Mouse (Mus musculus): ENCODE measurements around the gene Ints6l. TPM values are rescaled to one million over a fixed set of nuclear protein-coding genes. Genes with fewer than 3 reads are reported as not detected.

The Ints6l gene
- total RNA-seq, 1 experiment = 7.8 TPM

GRCm38 (mm10) chrX:56464906-56465305 lies 10.2 kb downstream of the Ints6l start:
- in situ Hi-C loops (cut with MboI; ENCODE audit: low sequenced_read_pairs in 2 of 2, unreplicated experiment in 2 of 2) = no loop called here
- no peak for DNase-seq (ENCODE audit: low read depth, low spot score)
- no peak for TF ChIP-seq ZC3H11A (IDR thresholded peaks at IDR 0.05; ENCODE audit: borderline replicate concordance, low read depth, low read length)
- no peak for TF ChIP-seq CHD2 (IDR thresholded peaks at IDR 0.05; ENCODE audit: low read depth, low read length)
- TF ChIP-seq ZNF384 (IDR thresholded peaks at IDR 0.05; ENCODE audit: low read depth, low read length) = no peak
- TF ChIP-seq MAFK (IDR thresholded peaks at IDR 0.05; ENCODE audit: insufficient read depth, low read depth, low read length) = no peak
- TF ChIP-seq HCFC1 (IDR thresholded peaks at IDR 0.05; ENCODE audit: borderline replicate concordance, insufficient read depth, low read length) = no peak
- Histone ChIP-seq H3K9ac (ENCODE audit: insufficient read depth, low read depth, low read length, poor library complexity, severe bottlenecking) (no peak overlapping the region), H3K4me1 (ENCODE audit: control insufficient read depth in 2 of 2, insufficient read depth in 2 of 2, low read length in 2 of 2, poor library complexity in 1 of 2) (no peaks in the 10 kb centered on the region), H3K36me3 (ENCODE audit: control insufficient read depth, insufficient read depth, low read length, poor library complexity, severe bottlenecking) (no peaks in the 10 kb centered on the region), H3K27ac (ENCODE audit: insufficient read depth, low read depth, low read length, poor library complexity, severe bottlenecking) (no peak overlapping the region), H3K4me3 (ENCODE audit: insufficient read depth in 1 of 2, low read depth in 1 of 2, low read length in 2 of 2, poor library complexity in 1 of 2, severe bottlenecking in 1 of 2) (no peak overlapping the region), H3K9me3 (ENCODE audit: control insufficient read depth, insufficient read depth, low read depth, low read length) (no peaks in the 10 kb centered on the region)

GRCm38 (mm10) chrX:56467688-56468087 lies 13.0 kb downstream of the Ints6l start:
- no peak for DNase-seq (ENCODE audit: low read depth, low spot score)

GRCm38 (mm10) chrX:56468422-56468821 lies 13.8 kb downstream of the Ints6l start:
- in situ Hi-C loops (cut with MboI; ENCODE audit: low sequenced_read_pairs in 2 of 2, unreplicated experiment in 2 of 2) = no loop called here
- Histone ChIP-seq H3K27ac (ENCODE audit: insufficient read depth, low read depth, low read length, poor library complexity, severe bottlenecking) (no peak overlapping the region), H3K36me3 (ENCODE audit: control insufficient read depth, insufficient read depth, low read length, poor library complexity, severe bottlenecking) (no peaks in the 10 kb centered on the region), H3K9me3 (ENCODE audit: control insufficient read depth, insufficient read depth, low read depth, low read length) (no peaks in the 10 kb centered on the region), H3K9ac (ENCODE audit: insufficient read depth, low read depth, low read length, poor library complexity, severe bottlenecking) (no peak overlapping the region), H3K4me1 (ENCODE audit: control insufficient read depth in 2 of 2, insufficient read depth in 2 of 2, low read length in 2 of 2, poor library complexity in 1 of 2) (no peaks in the 10 kb centered on the region), H3K4me3 (ENCODE audit: insufficient read depth in 1 of 2, low read depth in 1 of 2, low read length in 2 of 2, poor library complexity in 1 of 2, severe bottlenecking in 1 of 2) (no peak overlapping the region)
- no peak for DNase-seq (ENCODE audit: low read depth, low spot score)
- TF ChIP-seq ZNF384 (IDR thresholded peaks at IDR 0.05; ENCODE audit: low read depth, low read length) (no peak), ZC3H11A (IDR thresholded peaks at IDR 0.05; ENCODE audit: borderline replicate concordance, low read depth, low read length) (no peak), MAFK (IDR thresholded peaks at IDR 0.05; ENCODE audit: insufficient read depth, low read depth, low read length) (no peak), HCFC1 (IDR thresholded peaks at IDR 0.05; ENCODE audit: borderline replicate concordance, insufficient read depth, low read length) (no peak), CHD2 (IDR thresholded peaks at IDR 0.05; ENCODE audit: low read depth, low read length) (no peak)

More at GRCm38 (mm10) chrX:56467688-56468087, 13.0 kb downstream of the Ints6l start:
- Histone ChIP-seq H3K4me1 (ENCODE audit: control insufficient read depth in 2 of 2, insufficient read depth in 2 of 2, low read length in 2 of 2, poor library complexity in 1 of 2) (no peaks in the 10 kb centered on the region), H3K9me3 (ENCODE audit: control insufficient read depth, insufficient read depth, low read depth, low read length) (no peaks in the 10 kb centered on the region), H3K4me3 (ENCODE audit: insufficient read depth in 1 of 2, low read depth in 1 of 2, low read length in 2 of 2, poor library complexity in 1 of 2, severe bottlenecking in 1 of 2) (no peak overlapping the region), H3K36me3 (ENCODE audit: control insufficient read depth, insufficient read depth, low read length, poor library complexity, severe bottlenecking) (no peaks in the 10 kb centered on the region), H3K27ac (ENCODE audit: insufficient read depth, low read depth, low read length, poor library complexity, severe bottlenecking) (no peak overlapping the region), H3K9ac (ENCODE audit: insufficient read depth, low read depth, low read length, poor library complexity, severe bottlenecking) (no peak overlapping the region)
- TF ChIP-seq HCFC1 (IDR thresholded peaks at IDR 0.05; ENCODE audit: borderline replicate concordance, insufficient read depth, low read length) (no peak), CHD2 (IDR thresholded peaks at IDR 0.05; ENCODE audit: low read depth, low read length) (no peak), ZC3H11A (IDR thresholded peaks at IDR 0.05; ENCODE audit: borderline replicate concordance, low read depth, low read length) (no peak), ZNF384 (IDR thresholded peaks at IDR 0.05; ENCODE audit: low read depth, low read length) (no peak), MAFK (IDR thresholded peaks at IDR 0.05; ENCODE audit: insufficient read depth, low read depth, low read length) (no peak)
- in situ Hi-C loops (cut with MboI; ENCODE audit: low sequenced_read_pairs in 2 of 2, unreplicated experiment in 2 of 2) = no loop called here

GRCm38 (mm10) chrX:56474035-56474434 lies 19.4 kb downstream of the Ints6l start:
- TF ChIP-seq ZC3H11A (IDR thresholded peaks at IDR 0.05; ENCODE audit: borderline replicate concordance, low read depth, low read length) (no peak), MAFK (IDR thresholded peaks at IDR 0.05; ENCODE audit: insufficient read depth, low read depth, low read length) (no peak), HCFC1 (IDR thresholded peaks at IDR 0.05; ENCODE audit: borderline replicate concordance, insufficient read depth, low read length) (no peak), ZNF384 (IDR thresholded peaks at IDR 0.05; ENCODE audit: low read depth, low read length) (no peak), CHD2 (IDR thresholded peaks at IDR 0.05; ENCODE audit: low read depth, low read length) (no peak)
- H3K27ac ChIP-seq (ENCODE audit: insufficient read depth, low read depth, low read length, poor library complexity, severe bottlenecking) = no peak overlapping the region
- DNase-seq (ENCODE audit: low read depth, low spot score) = no peak
- no peaks in the 10 kb centered on the region for H3K4me1 ChIP-seq (ENCODE audit: control insufficient read depth in 2 of 2, insufficient read depth in 2 of 2, low read length in 2 of 2, poor library complexity in 1 of 2)
- H3K36me3 ChIP-seq (ENCODE audit: control insufficient read depth, insufficient read depth, low read length, poor library complexity, severe bottlenecking) = no peaks in the 10 kb centered on the region
- H3K9me3 ChIP-seq (ENCODE audit: control insufficient read depth, insufficient read depth, low read depth, low read length) = no peaks in the 10 kb centered on the region
- in situ Hi-C loops (cut with MboI; ENCODE audit: low sequenced_read_pairs in 2 of 2, unreplicated experiment in 2 of 2) = no loop called here
- no peak overlapping the region for H3K9ac ChIP-seq (ENCODE audit: insufficient read depth, low read depth, low read length, poor library complexity, severe bottlenecking)
- no peak overlapping the region for H3K4me3 ChIP-seq (ENCODE audit: insufficient read depth in 1 of 2, low read depth in 1 of 2, low read length in 2 of 2, poor library complexity in 1 of 2, severe bottlenecking in 1 of 2)

- Histone ChIP-seq H3K36me3 (ENCODE audit: control insufficient read depth, insufficient read depth, low read length, poor library complexity, severe bottlenecking) (no peaks in the 10 kb centered on the region; the same call in 1 of the 2 replicates), H3K4me1 (ENCODE audit: control insufficient read depth in 2 of 2, insufficient read depth in 2 of 2, low read length in 2 of 2, poor library complexity in 1 of 2) (no peaks in the 10 kb centered on the region), H3K27ac (ENCODE audit: insufficient read depth, low read depth, low read length, poor library complexity, severe bottlenecking) (no peak overlapping the region), H3K4me3 (ENCODE audit: insufficient read depth in 1 of 2, low read depth in 1 of 2, low read length in 2 of 2, poor library complexity in 1 of 2, severe bottlenecking in 1 of 2) (no peak overlapping the region), H3K9ac (ENCODE audit: insufficient read depth, low read depth, low read length, poor library complexity, severe bottlenecking) (no peak overlapping the region), H3K9me3 (ENCODE audit: control insufficient read depth, insufficient read depth, low read depth, low read length) (no peaks in the 10 kb centered on the region)
- in situ Hi-C loops (cut with MboI; ENCODE audit: low sequenced_read_pairs in 2 of 2, unreplicated experiment in 2 of 2) = no loop called here
- no peak for TF ChIP-seq MAFK (IDR thresholded peaks at IDR 0.05; ENCODE audit: insufficient read depth, low read depth, low read length)
- no peak for TF ChIP-seq CHD2 (IDR thresholded peaks at IDR 0.05; ENCODE audit: low read depth, low read length)
- no peak for TF ChIP-seq ZNF384 (IDR thresholded peaks at IDR 0.05; ENCODE audit: low read depth, low read length)
- TF ChIP-seq ZC3H11A (IDR thresholded peaks at IDR 0.05; ENCODE audit: borderline replicate concordance, low read depth, low read length) = no peak
- no peak for DNase-seq (ENCODE audit: low read depth, low spot score)
Observed at GRCm38 (mm10) chrX:56477553-56477952, 22.9 kb downstream of the Ints6l start.
